Mouse (Mus musculus): Measurements from ENCODE around the gene Abhd16b. TPM values are rescaled to one million over a fixed set of nuclear protein-coding genes. Genes with fewer than 3 reads are reported as not detected.

Gene Abhd16b
- polyA plus RNA-seq, 1 experiment from 2014 or later, result 0.08 TPM

DNA sequence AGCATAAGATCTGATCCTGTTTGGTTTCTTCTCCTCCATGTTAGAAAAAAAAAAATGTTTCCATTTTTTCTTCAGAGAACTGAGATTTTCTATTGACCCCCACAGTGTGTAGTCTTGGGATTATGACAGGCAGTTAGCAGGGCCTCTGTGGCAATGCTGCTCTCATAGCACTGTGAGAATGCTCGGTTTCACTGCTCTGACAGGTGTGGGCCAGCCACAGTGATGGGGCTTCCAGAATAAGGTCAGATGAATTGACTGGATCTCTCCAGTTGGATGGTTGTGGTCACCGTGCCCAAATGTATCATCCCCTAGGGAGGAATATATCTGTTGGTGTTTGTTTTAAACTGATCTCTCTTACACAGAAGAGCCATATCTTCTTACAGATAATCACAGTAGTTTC is 16.2 kb downstream of the Abhd16b start:
- ATAC-seq, result no peak
- no peaks in the 10 kb centered on the region for H3K4me1 ChIP-seq (ENCODE audit: insufficient read depth)
- H3K9ac ChIP-seq (replicated peaks), result no peak overlapping the region
- H3K9me3 ChIP-seq (ENCODE audit: low read length), result no peaks in the 10 kb centered on the region
- H3K4me3 ChIP-seq (ENCODE audit: low read depth, low read length), result no peak overlapping the region
- 83% methylated on average over 2 of the region's 2 CpGs for WGBS (ENCODE audit: insufficient replicate concordance)
- no peaks in the 10 kb centered on the region for H3K27me3 ChIP-seq (ENCODE audit: insufficient read depth, low read length)
- peaks cover 76% of the 10 kb centered on the region for H3K36me3 ChIP-seq (replicated peaks; ENCODE audit: insufficient read depth, low read length)
- TF ChIP-seq EP300 (IDR thresholded peaks at IDR 0.05; ENCODE audit: low read depth) (no peak), CTCF (IDR thresholded peaks at IDR 0.05; ENCODE audit: low read depth) (no peak)
- DNase-seq, result no peak
- no peak overlapping the region for H3K27ac ChIP-seq (ENCODE audit: low read depth)
- H3K4me2 ChIP-seq (ENCODE audit: low read depth, low read length), result no peak overlapping the region

DNA sequence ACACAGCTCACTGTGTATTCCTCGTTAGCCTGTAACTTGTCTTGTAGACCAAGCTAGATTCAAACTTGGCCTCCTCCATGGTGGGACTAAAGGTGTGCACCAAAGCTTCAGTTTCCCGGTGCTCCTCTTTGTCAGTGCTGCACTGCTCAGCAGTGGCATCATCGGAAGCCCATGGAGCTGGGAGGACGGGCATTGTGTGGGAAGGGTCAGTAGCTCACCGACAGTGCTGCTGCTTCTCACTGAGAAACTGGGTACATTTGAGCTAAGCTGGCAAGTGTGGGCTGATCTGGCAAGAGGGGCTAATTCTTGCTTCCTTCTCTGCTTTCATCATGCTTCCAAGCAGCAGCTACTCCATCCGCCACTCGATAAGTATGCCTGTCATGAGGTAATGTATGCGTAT is 18.2 kb downstream of the Abhd16b start:
- Histone ChIP-seq H3K4me1 (ENCODE audit: insufficient read depth) (no peaks in the 10 kb centered on the region), H3K4me2 (ENCODE audit: low read depth, low read length) (no peak overlapping the region), H3K9me3 (ENCODE audit: low read length) (no peaks in the 10 kb centered on the region), H3K36me3 (replicated peaks; ENCODE audit: insufficient read depth, low read length) (peaks cover 77% of the 10 kb centered on the region), H3K27ac (ENCODE audit: low read depth) (no peak overlapping the region), H3K27me3 (ENCODE audit: insufficient read depth, low read length) (no peaks in the 10 kb centered on the region), H3K4me3 (ENCODE audit: low read depth, low read length) (no peak overlapping the region), H3K9ac (replicated peaks) (no peak overlapping the region)
- ATAC-seq (no peak), DNase-seq (no peak)
- 90% methylated on average over 8 of the region's 8 CpGs for WGBS (ENCODE audit: insufficient replicate concordance)
- TF ChIP-seq CTCF (IDR thresholded peaks at IDR 0.05; ENCODE audit: low read depth) (no peak), EP300 (IDR thresholded peaks at IDR 0.05; ENCODE audit: low read depth) (no peak)

DNA sequence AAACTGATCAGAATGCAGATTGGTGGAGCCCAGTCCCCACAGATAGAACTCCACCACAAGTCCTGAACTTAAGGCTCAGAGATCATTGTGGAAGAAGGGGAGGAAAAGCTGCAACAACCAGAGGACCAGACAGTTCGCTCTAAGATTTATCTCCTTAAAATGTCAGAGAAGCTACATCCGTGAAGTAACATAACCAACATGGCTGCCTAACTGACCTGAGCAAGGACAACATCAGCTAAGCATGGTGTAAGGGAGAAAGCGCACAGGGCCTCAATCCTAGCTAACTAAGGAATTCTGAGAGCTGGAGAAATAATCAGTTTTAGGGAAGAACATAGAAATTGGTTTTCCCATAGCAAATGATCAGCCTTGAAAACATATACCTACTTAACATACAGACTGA is 26.2 kb downstream of the Abhd16b start:
- no peaks in the 10 kb centered on the region for H3K27me3 ChIP-seq (ENCODE audit: insufficient read depth, low read length)
- H3K4me3 ChIP-seq (ENCODE audit: low read depth, low read length), result peak overlapping the region; percentile 98
- DNase-seq (no peak), ATAC-seq (no peak)
- H3K9ac ChIP-seq (replicated peaks), result peak overlapping the region; percentile 99
- H3K9me3 ChIP-seq (ENCODE audit: low read length), result no peaks in the 10 kb centered on the region
- H3K27ac ChIP-seq (ENCODE audit: low read depth), result peak overlapping the region; percentile 100
- H3K36me3 ChIP-seq (replicated peaks; ENCODE audit: insufficient read depth, low read length), result peaks cover 28% of the 10 kb centered on the region
- H3K4me1 ChIP-seq (ENCODE audit: insufficient read depth), result peaks cover 19% of the 10 kb centered on the region
- WGBS (ENCODE audit: insufficient replicate concordance), result 69% methylated on average over 3 of the region's 3 CpGs
- peak overlapping the region; percentile 86 for H3K4me2 ChIP-seq (ENCODE audit: low read depth, low read length)
- TF ChIP-seq CTCF (IDR thresholded peaks at IDR 0.05; ENCODE audit: low read depth), result no peak

DNA sequence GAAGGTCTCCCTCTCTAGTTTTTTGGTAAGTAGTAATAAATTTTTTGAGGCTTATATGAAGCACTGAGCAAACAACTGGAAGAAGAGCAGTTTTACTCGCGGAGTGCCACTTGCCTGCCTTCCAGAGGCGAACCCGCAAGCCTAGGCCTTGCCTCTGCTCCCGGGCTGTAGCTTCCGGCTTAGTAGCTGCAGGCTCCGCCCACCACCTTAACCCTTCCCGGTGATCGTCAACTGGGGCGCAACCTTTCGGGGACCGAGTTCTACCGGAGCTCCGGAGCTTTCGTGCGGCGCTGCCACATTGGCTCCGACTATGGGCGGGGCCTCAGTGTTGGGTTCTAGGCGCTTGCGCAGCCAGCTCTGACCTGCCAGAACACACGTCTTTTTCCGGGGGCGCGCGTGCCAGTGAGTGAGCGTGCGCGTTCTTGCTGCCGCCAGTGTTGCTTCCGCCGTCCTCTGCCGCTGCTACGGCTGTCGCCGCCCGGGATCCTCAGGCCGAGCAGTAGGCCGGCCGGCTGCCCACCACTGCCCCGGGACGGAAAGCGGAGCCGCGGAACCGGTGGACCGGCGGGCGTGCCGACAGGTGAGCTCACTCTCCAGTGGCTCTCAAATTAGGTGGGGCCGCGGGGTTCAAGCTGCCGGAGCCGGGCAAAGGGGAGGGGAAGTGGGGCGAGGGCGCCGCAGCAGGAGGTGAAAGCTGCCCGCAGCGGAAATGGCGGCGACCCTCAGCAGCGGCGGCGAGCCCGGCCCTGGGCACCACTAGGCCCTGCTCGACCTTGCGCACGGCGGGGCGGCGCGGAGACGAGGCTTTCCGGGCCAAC is 27.3 kb downstream of the Abhd16b start, which contains the start of gene Dnajc5:
Gene Dnajc5 (plus strand): TSS at position 368 of the 818 bp plus-strand sequence.
- under 1% methylated on average over 71 of the region's 74 CpGs for WGBS (ENCODE audit: insufficient replicate concordance)
- Histone ChIP-seq H3K27me3 (ENCODE audit: insufficient read depth, low read length) (no peaks in the 10 kb centered on the region), H3K4me2 (ENCODE audit: low read depth, low read length) (peak within 1 kb of the TSS; percentile 86), H3K4me3 (ENCODE audit: low read depth, low read length) (peak within 1 kb of the TSS; percentile 98), H3K4me1 (ENCODE audit: insufficient read depth) (peaks cover 19% of the 10 kb centered on the region), H3K36me3 (replicated peaks; ENCODE audit: insufficient read depth, low read length) (peaks cover 21% of the 10 kb centered on the region), H3K9me3 (ENCODE audit: low read length) (no peaks in the 10 kb centered on the region), H3K27ac (ENCODE audit: low read depth) (peak within 1 kb of the TSS; percentile 100), H3K9ac (replicated peaks) (peak within 1 kb of the TSS; percentile 99)
- ATAC-seq, result peak; percentile 96
- no peak; the same call in 1 of the 2 replicates for TF ChIP-seq EP300 (IDR thresholded peaks at IDR 0.05; ENCODE audit: low read depth)
- TF ChIP-seq CTCF (IDR thresholded peaks at IDR 0.05; ENCODE audit: low read depth), result no peak; the same call in 1 of the 2 replicates
- peak; percentile 99 for DNase-seq

DNA sequence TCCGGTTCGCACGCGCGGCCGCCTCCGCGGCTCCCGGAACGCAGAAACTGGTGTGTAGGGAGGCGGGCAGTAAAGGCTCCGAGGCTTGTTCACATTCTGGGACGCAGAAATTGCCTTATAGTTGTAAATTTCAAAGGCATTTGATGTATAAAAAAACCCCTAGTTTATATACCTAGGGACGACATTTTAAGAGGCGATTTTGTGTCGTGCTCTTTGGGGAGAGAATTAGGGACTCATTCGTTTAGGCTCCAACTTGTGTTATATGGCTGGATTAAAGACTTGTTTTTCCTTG is 27.9 kb downstream of the Abhd16b start:
- no peak for ATAC-seq
- TF ChIP-seq EP300 (IDR thresholded peaks at IDR 0.05; ENCODE audit: low read depth), result no peak
- TF ChIP-seq CTCF (IDR thresholded peaks at IDR 0.05; ENCODE audit: low read depth), result no peak
- Histone ChIP-seq H3K9ac (replicated peaks) (peak overlapping the region; percentile 99), H3K4me2 (ENCODE audit: low read depth, low read length) (peak overlapping the region; percentile 86), H3K4me3 (ENCODE audit: low read depth, low read length) (peak overlapping the region; percentile 98), H3K27ac (ENCODE audit: low read depth) (peak overlapping the region; percentile 100), H3K9me3 (ENCODE audit: low read length) (no peaks in the 10 kb centered on the region), H3K27me3 (ENCODE audit: insufficient read depth, low read length) (no peaks in the 10 kb centered on the region), H3K36me3 (replicated peaks; ENCODE audit: insufficient read depth, low read length) (peaks cover 21% of the 10 kb centered on the region), H3K4me1 (ENCODE audit: insufficient read depth) (peaks cover 19% of the 10 kb centered on the region)
- DNase-seq, result no peak
- WGBS (ENCODE audit: insufficient replicate concordance), result under 1% methylated on average over 17 of the region's 17 CpGs

DNA sequence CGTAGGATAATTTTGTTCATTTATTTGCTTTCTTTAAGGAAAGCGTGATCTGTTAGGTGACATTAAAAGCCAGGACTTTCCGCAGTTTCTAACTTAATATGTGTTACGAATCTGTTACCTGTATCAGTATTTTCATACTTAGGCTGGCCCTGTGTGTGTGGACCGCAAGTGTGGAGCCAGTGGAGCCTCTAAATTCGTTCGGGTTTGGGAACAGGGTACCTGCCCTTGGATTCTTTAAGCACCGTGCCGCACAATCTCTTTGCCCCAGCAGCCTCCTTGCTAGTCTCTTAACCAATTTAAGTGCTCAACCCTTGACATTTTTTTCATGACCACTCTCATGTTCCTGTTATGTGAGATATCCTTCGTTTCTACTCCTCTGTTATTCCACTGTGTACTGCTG is 28.5 kb downstream of the Abhd16b start:
- Histone ChIP-seq H3K9ac (replicated peaks) (peak overlapping the region; percentile 99), H3K4me1 (ENCODE audit: insufficient read depth) (peaks cover 19% of the 10 kb centered on the region), H3K4me3 (ENCODE audit: low read depth, low read length) (peak overlapping the region; percentile 98), H3K27me3 (ENCODE audit: insufficient read depth, low read length) (no peaks in the 10 kb centered on the region), H3K36me3 (replicated peaks; ENCODE audit: insufficient read depth, low read length) (peaks cover 15% of the 10 kb centered on the region), H3K27ac (ENCODE audit: low read depth) (peak overlapping the region; percentile 100), H3K9me3 (ENCODE audit: low read length) (no peaks in the 10 kb centered on the region), H3K4me2 (ENCODE audit: low read depth, low read length) (peak overlapping the region; percentile 86)
- ATAC-seq, result no peak
- no peak for TF ChIP-seq EP300 (IDR thresholded peaks at IDR 0.05; ENCODE audit: low read depth)
- TF ChIP-seq CTCF (IDR thresholded peaks at IDR 0.05; ENCODE audit: low read depth), result no peak
- 36% methylated on average over 10 of the region's 10 CpGs for WGBS (ENCODE audit: insufficient replicate concordance)
- no peak for DNase-seq
